Mouse (Mus musculus): ENCODE results near the gene Clcn1. TPM values are rescaled to one million over a fixed set of nuclear protein-coding genes. Genes with fewer than 3 reads are reported as not detected.

Gene Clcn1
- total and polyA plus RNA-seq, 2 experiments from 2014 or later = 1.2 to 1.3 TPM

- Histone ChIP-seq H3K4me2 (ENCODE audit: low read depth, low read length, poor library complexity, severe bottlenecking) (peak within 1 kb of the TSS; percentile 92), H3K36me3 (ENCODE audit: insufficient read depth, low read length) (no peaks in the 10 kb centered on the region), H3K9ac (replicated peaks; ENCODE audit: low read length, poor library complexity, severe bottlenecking) (peak within 1 kb of the TSS; percentile 70), H3K9me3 (ENCODE audit: low read length) (no peaks in the 10 kb centered on the region), H3K27me3 (ENCODE audit: insufficient read depth, low read length) (no peaks in the 10 kb centered on the region), H3K4me1 (ENCODE audit: insufficient read depth, low read length) (peaks cover 23% of the 10 kb centered on the region; the same call in 1 of the 2 replicates), H3K27ac (ENCODE audit: low read depth, low read length) (peak within 1 kb of the TSS; percentile 77), H3K4me3 (ENCODE audit: low read depth, low read length) (peak within 1 kb of the TSS; percentile 89)
- peak; percentile 49 for TF ChIP-seq CTCF (IDR thresholded peaks at IDR 0.05)
- under 1% methylated on average over 28 of the region's 36 CpGs for WGBS
- ATAC-seq (ENCODE audit: low FRiP score) (peak; percentile 91), DNase-seq (ENCODE audit: low spot score) (peak; percentile 89)
Measured at GRCm38 (mm10) chr6:42349426-42350020, 63.0 kb downstream of the Clcn1 start, which contains the start of gene Zyx. Gene Zyx (plus strand): TSS chr6:42349630.

GRCm38 (mm10) chr6:42350021-42350967, 63.8 kb downstream of the Clcn1 start:
- no peaks in the 10 kb centered on the region for H3K36me3 ChIP-seq (ENCODE audit: insufficient read depth, low read length)
- H3K9ac ChIP-seq (replicated peaks; ENCODE audit: low read length, poor library complexity, severe bottlenecking) = peak overlapping the region; percentile 70
- H3K4me1 ChIP-seq (ENCODE audit: insufficient read depth, low read length) = peaks cover 23% of the 10 kb centered on the region; the same call in 1 of the 2 replicates
- peak overlapping the region; percentile 92 for H3K4me2 ChIP-seq (ENCODE audit: low read depth, low read length, poor library complexity, severe bottlenecking)
- ATAC-seq (ENCODE audit: low FRiP score) (peak; percentile 59), DNase-seq (ENCODE audit: low spot score) (peak; percentile 55)
- H3K27me3 ChIP-seq (ENCODE audit: insufficient read depth, low read length) = no peaks in the 10 kb centered on the region
- peak overlapping the region; percentile 89 for H3K4me3 ChIP-seq (ENCODE audit: low read depth, low read length)
- WGBS = 1% methylated on average over 54 of the region's 72 CpGs
- H3K9me3 ChIP-seq (ENCODE audit: low read length) = no peaks in the 10 kb centered on the region
- no peak for TF ChIP-seq CTCF (IDR thresholded peaks at IDR 0.05)
- H3K27ac ChIP-seq (ENCODE audit: low read depth, low read length) = peak overlapping the region; percentile 77

- Histone ChIP-seq H3K27me3 (ENCODE audit: insufficient read depth, low read length) (no peaks in the 10 kb centered on the region), H3K27ac (ENCODE audit: low read depth, low read length) (no peak overlapping the region), H3K4me1 (ENCODE audit: insufficient read depth, low read length) (peaks cover 23% of the 10 kb centered on the region; the same call in 1 of the 2 replicates), H3K36me3 (ENCODE audit: insufficient read depth, low read length) (peaks cover 8% of the 10 kb centered on the region), H3K4me2 (ENCODE audit: low read depth, low read length, poor library complexity, severe bottlenecking) (peak overlapping the region; percentile 92), H3K9me3 (ENCODE audit: low read length) (no peaks in the 10 kb centered on the region), H3K4me3 (ENCODE audit: low read depth, low read length) (peak overlapping the region; percentile 89), H3K9ac (replicated peaks; ENCODE audit: low read length, poor library complexity, severe bottlenecking) (peak overlapping the region; percentile 70)
- ATAC-seq (ENCODE audit: low FRiP score) = no peak
- no peak for DNase-seq (ENCODE audit: low spot score)
- WGBS = 57% methylated on average over 9 of the region's 13 CpGs
- no peak for TF ChIP-seq CTCF (IDR thresholded peaks at IDR 0.05)
Measured at GRCm38 (mm10) chr6:42350968-42351775, 64.7 kb downstream of the Clcn1 start.

GRCm38 (mm10) chr6:42351776-42352485, 65.4 kb downstream of the Clcn1 start:
- ATAC-seq (ENCODE audit: low FRiP score) = no peak

GRCm38 (mm10) chr6:42352486-42352846, 66.0 kb downstream of the Clcn1 start:
- WGBS = 98% methylated on average over 1 of the region's 1 CpGs
- no peaks in the 10 kb centered on the region for H3K9me3 ChIP-seq (ENCODE audit: low read length)
- H3K36me3 ChIP-seq (ENCODE audit: insufficient read depth, low read length) = peaks cover 16% of the 10 kb centered on the region
- H3K27ac ChIP-seq (ENCODE audit: low read depth, low read length) = no peak overlapping the region
- H3K27me3 ChIP-seq (ENCODE audit: insufficient read depth, low read length) = no peaks in the 10 kb centered on the region
- no peak overlapping the region for H3K4me2 ChIP-seq (ENCODE audit: low read depth, low read length, poor library complexity, severe bottlenecking)
- ATAC-seq (ENCODE audit: low FRiP score) (no peak), DNase-seq (ENCODE audit: low spot score) (no peak)
- TF ChIP-seq CTCF (IDR thresholded peaks at IDR 0.05) = no peak
- H3K4me3 ChIP-seq (ENCODE audit: low read depth, low read length) = no peak overlapping the region
- H3K4me1 ChIP-seq (ENCODE audit: insufficient read depth, low read length) = peaks cover 23% of the 10 kb centered on the region; the same call in 1 of the 2 replicates
- H3K9ac ChIP-seq (replicated peaks; ENCODE audit: low read length, poor library complexity, severe bottlenecking) = no peak overlapping the region

More at GRCm38 (mm10) chr6:42351776-42352485, 65.4 kb downstream of the Clcn1 start:
- Histone ChIP-seq H3K27me3 (ENCODE audit: insufficient read depth, low read length) (no peaks in the 10 kb centered on the region), H3K4me3 (ENCODE audit: low read depth, low read length) (no peak overlapping the region), H3K9ac (replicated peaks; ENCODE audit: low read length, poor library complexity, severe bottlenecking) (no peak overlapping the region), H3K9me3 (ENCODE audit: low read length) (no peaks in the 10 kb centered on the region), H3K27ac (ENCODE audit: low read depth, low read length) (no peak overlapping the region), H3K4me1 (ENCODE audit: insufficient read depth, low read length) (peaks cover 23% of the 10 kb centered on the region; the same call in 1 of the 2 replicates), H3K4me2 (ENCODE audit: low read depth, low read length, poor library complexity, severe bottlenecking) (peak overlapping the region; percentile 92; the same call in 1 of the 2 replicates), H3K36me3 (ENCODE audit: insufficient read depth, low read length) (peaks cover 12% of the 10 kb centered on the region)
- WGBS = 86% methylated on average over 7 of the region's 7 CpGs
- TF ChIP-seq CTCF (IDR thresholded peaks at IDR 0.05) = no peak
- no peak for DNase-seq (ENCODE audit: low spot score)

Data from midbrain, postnatal 0 days (tissue).